Mouse (Mus musculus): ENCODE results near the gene Ggact.

DNA sequence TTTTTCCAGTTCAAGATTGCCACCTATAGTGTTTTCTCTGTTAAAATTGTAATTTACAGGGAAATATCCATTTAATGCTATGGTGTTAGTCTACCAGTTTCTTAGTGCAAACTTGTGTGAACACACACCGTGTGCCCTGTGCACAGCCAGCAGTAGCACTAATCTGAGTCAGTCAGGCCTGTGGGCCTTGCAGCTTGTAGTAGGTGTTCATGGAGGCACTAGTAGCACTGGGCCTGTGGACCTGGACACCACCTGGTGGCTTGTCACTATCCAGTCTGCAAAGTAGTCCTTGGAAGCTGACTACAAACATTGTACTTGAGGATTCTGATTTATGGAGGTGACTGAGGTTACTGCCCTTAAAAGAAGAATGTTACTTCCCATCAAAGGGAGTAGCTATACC is 78.8 kb downstream of the Ggact start:
- TF ChIP-seq GATA1 (IDR thresholded peaks at IDR 0.05; ENCODE audit: borderline replicate concordance, low read length) (no peak), FLI1 (IDR thresholded peaks at IDR 0.05; ENCODE audit: low read length) (no peak)
